Mouse (Mus musculus) intestine, postnatal 0 days (tissue): ENCODE measurements around the gene Nudt4. TPM values are rescaled to one million over a fixed set of nuclear protein-coding genes. Genes with fewer than 3 reads are reported as not detected.
"Not testable (repeated sequence)": the region's sequence is repeated elsewhere in the genome, so short reads cannot be mapped to it uniquely, and the experiment has no call there.

ENCODE experiments used
- ATAC-seq: fragments of 200-750 bp; cut with Nextera tagmentation; 2 replicates; pipeline ENCODE4 v1.8.0; 2017; ENCODE audit warnings: mild to moderate bottlenecking, moderate TSS enrichment, moderate library complexity
- H3K27ac ChIP-seq: fragments of 300-500 bp; sonication (generic); 2 replicates; pipeline ENCODE4 v1.5.1; 2014; ENCODE audit warnings: mild to moderate bottlenecking, low read depth, low read length, moderate library complexity
- H3K27me3 ChIP-seq: fragments of 300-500 bp; sonication (generic); replicated peaks from 2 replicates; pipeline ENCODE4 v1.6.1; 2014; ENCODE audit warnings: low read length, mixed read lengths; ENCODE audit not compliant: control insufficient read depth, insufficient read depth
- H3K36me3 ChIP-seq: fragments of 300-500 bp; sonication (generic); 2 replicates; pipeline ENCODE4 v1.6.1; 2014; ENCODE audit warnings: mild to moderate bottlenecking, moderate library complexity; ENCODE audit not compliant: control insufficient read depth, insufficient read depth
- H3K4me1 ChIP-seq: fragments of 300-500 bp; sonication (generic); replicated peaks from 2 replicates; pipeline ENCODE4 v1.6.1; 2014; ENCODE audit warnings: antibody characterized with exemption, low read length, mixed read lengths; ENCODE audit not compliant: control insufficient read depth, insufficient read depth
- H3K4me2 ChIP-seq: fragments of 300-500 bp; sonication (generic); replicated peaks from 2 replicates; pipeline ENCODE4 v1.6.1; 2014; ENCODE audit warnings: low read depth, mild to moderate bottlenecking, moderate library complexity
- H3K4me3 ChIP-seq: fragments of 300-500 bp; sonication (generic); 2 replicates; pipeline ENCODE4 v1.5.1; 2014; ENCODE audit warnings: low read depth, low read length
- H3K9ac ChIP-seq: fragments of 300-500 bp; sonication (generic); 2 replicates; pipeline ENCODE4 v1.6.1; 2014; ENCODE audit warnings: mild to moderate bottlenecking, low read depth, low read length
- H3K9me3 ChIP-seq: fragments of 300-500 bp; sonication (generic); 2 replicates; pipeline ENCODE4 v1.6.1; 2016; ENCODE audit warnings: mixed run types; ENCODE audit not compliant: control insufficient read depth
- CTCF ChIP-seq: sonication (generic); IDR thresholded peaks from 2 replicates; pipeline ENCODE4 v1.5.1; 2016; ENCODE audit warnings: low read depth, mild to moderate bottlenecking, control low read depth, antibody characterized with exemption, moderate library complexity
- WGBS: fragments of 180-500 bp; shearing (Covaris S2); extraction: QIAGEN DNeasy Blood & Tissue Kit; methylation state at CpG from one replicate; pipeline ENCODE4 v1.1.7; 2014; 5-methylcytosine and 5-hydroxymethylcytosine counted together
- polyA plus RNA-seq: library from polyadenylated mRNA; unstranded; fragments of >200 nt; fragmentation: Nextera tagmentation; extraction: Ambion mirVana; gene quantifications from 2 replicates; pipeline ENCODE4 v1.2.1, GENCODE M21; 2015

Gene Nudt4
- polyA plus RNA-seq, 1 experiment from 2014 or later, result 107 TPM

GRCm38 (mm10) chr10:95552326-95552725 lies 11.6 kb downstream of the Nudt4 start:
- H3K9ac ChIP-seq, result no peak overlapping the region
- H3K27ac ChIP-seq, result no peak overlapping the region
- H3K36me3 ChIP-seq, result peaks cover 43% of the 10 kb centered on the region
- ATAC-seq, result no peak
- H3K27me3 ChIP-seq, result no peaks in the 10 kb centered on the region
- no peak for TF ChIP-seq CTCF
- H3K9me3 ChIP-seq, result no peaks in the 10 kb centered on the region
- no peak overlapping the region for H3K4me3 ChIP-seq
- H3K4me1 ChIP-seq, result no peaks in the 10 kb centered on the region
- no peak overlapping the region for H3K4me2 ChIP-seq
- 57% methylated on average over 3 of the region's 3 CpGs for WGBS

GRCm38 (mm10) chr10:95551752-95552151 lies 12.2 kb downstream of the Nudt4 start:
- H3K36me3 ChIP-seq, result peaks cover 46% of the 10 kb centered on the region
- H3K4me2 ChIP-seq, result no peak overlapping the region
- H3K9ac ChIP-seq, result no peak overlapping the region
- H3K27me3 ChIP-seq, result no peaks in the 10 kb centered on the region
- ATAC-seq, result no peak
- H3K9me3 ChIP-seq, result no peaks in the 10 kb centered on the region
- H3K27ac ChIP-seq, result no peak overlapping the region
- peak; percentile 71 for TF ChIP-seq CTCF
- H3K4me1 ChIP-seq, result no peaks in the 10 kb centered on the region
- H3K4me3 ChIP-seq, result no peak overlapping the region

- no peak overlapping the region for H3K4me3 ChIP-seq
- no peaks in the 10 kb centered on the region for H3K9me3 ChIP-seq
- ATAC-seq, result no peak
- peaks cover 54% of the 10 kb centered on the region for H3K36me3 ChIP-seq
- no peaks in the 10 kb centered on the region for H3K27me3 ChIP-seq
- TF ChIP-seq CTCF, result peak; percentile 68
- no peak overlapping the region for H3K9ac ChIP-seq
- 69% methylated on average over 1 of the region's 1 CpGs for WGBS
- no peak overlapping the region for H3K27ac ChIP-seq
- no peak overlapping the region for H3K4me2 ChIP-seq
- H3K4me1 ChIP-seq, result no peaks in the 10 kb centered on the region
Measured at GRCm38 (mm10) chr10:95550506-95550905, 13.4 kb downstream of the Nudt4 start.

GRCm38 (mm10) chr10:95549080-95549479 lies 14.9 kb downstream of the Nudt4 start:
- not testable (repeated sequence) for H3K4me2 ChIP-seq, H3K9me3 ChIP-seq, H3K27me3 ChIP-seq, H3K27ac ChIP-seq, H3K4me1 ChIP-seq, H3K4me3 ChIP-seq, ATAC-seq, H3K9ac ChIP-seq
- peaks cover 60% of the 10 kb centered on the region for H3K36me3 ChIP-seq
- WGBS, result 60% methylated on average over 5 of the region's 5 CpGs

GRCm38 (mm10) chr10:95548154-95548826 lies 15.7 kb downstream of the Nudt4 start:
- no peak for TF ChIP-seq CTCF
- Histone ChIP-seq H3K4me2 (no peak overlapping the region), H3K27ac (no peak overlapping the region), H3K4me3 (no peak overlapping the region), H3K9me3 (no peaks in the 10 kb centered on the region), H3K9ac (no peak overlapping the region), H3K27me3 (no peaks in the 10 kb centered on the region), H3K4me1 (no peaks in the 10 kb centered on the region), H3K36me3 (peaks cover 60% of the 10 kb centered on the region)
- WGBS, result 78% methylated on average over 11 of the region's 11 CpGs
- ATAC-seq, result no peak

GRCm38 (mm10) chr10:95546178-95546577 lies 17.8 kb downstream of the Nudt4 start:
- H3K4me1 ChIP-seq, result no peaks in the 10 kb centered on the region
- no peak overlapping the region for H3K27ac ChIP-seq
- peaks cover 48% of the 10 kb centered on the region for H3K36me3 ChIP-seq
- H3K27me3 ChIP-seq, result no peaks in the 10 kb centered on the region
- H3K4me2 ChIP-seq, result no peak overlapping the region
- TF ChIP-seq CTCF, result no peak
- no peaks in the 10 kb centered on the region for H3K9me3 ChIP-seq
- WGBS, result 81% methylated on average over 2 of the region's 2 CpGs
- H3K4me3 ChIP-seq, result no peak overlapping the region
- no peak overlapping the region for H3K9ac ChIP-seq
- ATAC-seq, result no peak

- ATAC-seq, result no peak
- H3K4me3 ChIP-seq, result no peak overlapping the region
- no peak overlapping the region for H3K4me2 ChIP-seq
- no peak overlapping the region for H3K27ac ChIP-seq
- TF ChIP-seq CTCF, result no peak
- peaks cover 38% of the 10 kb centered on the region for H3K36me3 ChIP-seq
- no peaks in the 10 kb centered on the region for H3K27me3 ChIP-seq
- no peaks in the 10 kb centered on the region for H3K9me3 ChIP-seq
- 73% methylated on average over 4 of the region's 4 CpGs for WGBS
- H3K9ac ChIP-seq, result no peak overlapping the region
- H3K4me1 ChIP-seq, result 0 out of 2 replicates have a peak, but pooled peaks cover under 1% of the 10 kb centered on the region
Measured at GRCm38 (mm10) chr10:95545051-95545450, 18.9 kb downstream of the Nudt4 start.
